Mouse (Mus musculus): ENCODE results near the gene Bpifb9a.

GRCm38 (mm10) chr2:154227830-154228229 lies 29.8 kb upstream of the Bpifb9a start:
- TF ChIP-seq CTCF (conservative IDR thresholded peaks at IDR 0.05 in 1 of 2, IDR thresholded peaks at IDR 0.05 in 1 of 2; ENCODE audit: low read depth in 2 of 2, low read length in 2 of 2) (no peak), EP300 (IDR thresholded peaks at IDR 0.05; ENCODE audit: low read length) (no peak), TBP (conservative IDR thresholded peaks at IDR 0.05; ENCODE audit: low read depth, low read length) (no peak), BHLHE40 (IDR thresholded peaks at IDR 0.05; ENCODE audit: low read depth, low read length) (no peak)
